Mouse (Mus musculus) small intestine, adult 2 months (tissue): Measurements from ENCODE around the gene Cgrrf1.

Experiments
- CTCF ChIP-seq: fragments of 200-500 bp; IDR thresholded peaks from 2 replicates; pipeline ENCODE4 v1.5.1; 2012; ENCODE audit warnings: low read depth, mild to moderate bottlenecking, control low read depth, inconsistent platforms, low read length, moderate library complexity, mixed read lengths; ENCODE audit not compliant: insufficient replicate concordance, insufficient read length; ENCODE audit errors: extremely low read depth
- POLR2A ChIP-seq: fragments of 200-500 bp; IDR thresholded peaks from 2 replicates; pipeline ENCODE4 v1.6.1; 2012; ENCODE audit warnings: low read depth, mild to moderate bottlenecking, control low read depth, inconsistent platforms, low read length, moderate library complexity

DNA sequence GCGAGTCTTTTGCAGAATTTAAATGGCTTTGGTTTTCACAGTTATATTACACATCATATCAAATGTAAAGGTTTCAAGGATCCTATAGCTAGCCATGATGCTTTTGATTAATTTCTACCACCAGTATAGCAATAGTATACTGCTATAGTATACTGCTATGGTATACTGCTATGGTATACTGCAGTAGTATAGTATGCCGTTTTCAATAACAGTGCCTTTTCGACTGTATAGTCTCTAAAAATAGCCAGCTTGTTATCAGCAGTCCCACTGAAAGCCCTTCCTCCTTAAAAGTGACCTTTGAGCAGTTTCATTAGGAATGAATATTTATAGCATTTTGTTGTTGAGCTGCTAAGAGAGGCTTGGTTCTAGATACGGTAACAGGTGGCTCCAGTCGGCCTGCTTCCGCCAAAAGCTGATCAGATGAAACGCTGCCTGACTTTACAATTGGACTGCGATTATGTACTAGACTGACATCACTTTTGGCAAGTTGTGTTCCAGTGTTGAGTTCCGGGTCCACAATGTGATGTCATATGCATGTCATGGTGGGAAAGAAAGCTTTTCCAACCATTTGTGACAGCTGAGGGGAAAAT lies 70.7 kb downstream of the Cgrrf1 start:
- TF ChIP-seq CTCF (no peak), POLR2A (no peak)
